Mouse (Mus musculus) ES-Bruce4 (cell line): ENCODE data around the gene Wdr6.

ENCODE experiments used
- EP300 ChIP-seq: IDR thresholded peaks from 2 replicates; pipeline ENCODE4 v1.6.1; 2011; ENCODE audit warnings: low read depth, low read length; ENCODE audit not compliant: insufficient read depth
- POLR2A ChIP-seq: IDR thresholded peaks from one replicate; pipeline ENCODE4 v1.8.1; 2011; ENCODE audit warnings: low read length; ENCODE audit not compliant: insufficient read depth

GRCm38 (mm10) chr9:108577025-108577424, 1.5 kb downstream of the Wdr6 start:
- TF ChIP-seq POLR2A = no peak
- TF ChIP-seq EP300 = no peak
